Mouse (Mus musculus) small intestine, adult 2 months (tissue): ENCODE measurements at regions not wholly inside any gene's neighbourhood (a gene's known extent, or its start where the extent isn't known, plus 50 kb on each side); places are given as distances from the start of the nearest gene placed in this dataset.

Experiments used
- CTCF ChIP-seq: fragments of 200-500 bp; IDR thresholded peaks from 2 replicates; pipeline ENCODE4 v1.5.1; 2012; ENCODE audit warnings: low read depth, mild to moderate bottlenecking, control low read depth, inconsistent platforms, low read length, moderate library complexity, mixed read lengths; ENCODE audit not compliant: insufficient replicate concordance, insufficient read length; ENCODE audit errors: extremely low read depth
- POLR2A ChIP-seq: fragments of 200-500 bp; IDR thresholded peaks from 2 replicates; pipeline ENCODE4 v1.6.1; 2012; ENCODE audit warnings: low read depth, mild to moderate bottlenecking, control low read depth, inconsistent platforms, low read length, moderate library complexity

GRCm38 (mm10) chr15:96183069-96183468 lies 104.2 kb upstream of the Arid2 start:
- TF ChIP-seq CTCF (no peak), POLR2A (no peak)
